Mouse (Mus musculus) CH12.LX (cell line): ENCODE results near the gene Nebl. TPM values are rescaled to one million over a fixed set of nuclear protein-coding genes. Genes with fewer than 3 reads are reported as not detected.

ENCODE experiments used
- DNase-seq: peaks from one replicate; pipeline ENCODE4 v3.0.0-alpha.2; 2013; ENCODE audit errors: extremely low read depth
- H3K27ac ChIP-seq: 2 replicates; pipeline ENCODE4 v1.5.1; 2012; ENCODE audit warnings: low read depth, mild to moderate bottlenecking, control low read depth, moderate library complexity; ENCODE audit not compliant: insufficient read depth
- H3K27me3 ChIP-seq: replicated peaks from 2 replicates; pipeline ENCODE3; 2012; ENCODE audit warnings: inconsistent platforms
- H3K36me3 ChIP-seq, 2 experiments: replicated peaks in 1 of 2; 2 replicates each; pipeline versions ENCODE3 to v1.6.1; 2012; ENCODE audit warnings: inconsistent platforms in 1 of 2, low read length in 1 of 2, mild to moderate bottlenecking in 1 of 2, mixed read lengths in 1 of 2, moderate library complexity in 1 of 2; ENCODE audit not compliant: control insufficient read depth in 1 of 2, insufficient read depth in 1 of 2
- H3K4me1 ChIP-seq, 2 experiments: 2 replicates each; pipeline ENCODE4 v1.6.1; 2012; ENCODE audit warnings: inconsistent platforms in 1 of 2, moderate library complexity in 1 of 2; ENCODE audit not compliant: insufficient read depth in 2 of 2, control insufficient read depth in 1 of 2
- H3K4me2 ChIP-seq: 2 replicates; pipeline ENCODE4 v1.6.1; 2012; ENCODE audit warnings: low read depth, mild to moderate bottlenecking, control low read depth; ENCODE audit not compliant: poor library complexity, insufficient read depth, severe bottlenecking
- H3K4me3 ChIP-seq, 3 experiments: fragments of 150-350 bp in 1 of 3; sonication (generic) in 1 of 3; replicated peaks in 1 of 3; 2 replicates each; pipeline versions ENCODE3 to v1.5.1; 2011 to 2012; ENCODE audit warnings: low read depth in 2 of 3, low read length in 2 of 3, mild to moderate bottlenecking in 2 of 3, moderate library complexity in 2 of 3, control low read depth in 1 of 3, improper control_type of control experiment in 1 of 3, inconsistent platforms in 1 of 3, mixed read lengths in 1 of 3; ENCODE audit not compliant: poor library complexity in 1 of 3
- H3K79me2 ChIP-seq: replicated peaks from 2 replicates; pipeline ENCODE4 v1.6.1; 2012; ENCODE audit warnings: mild to moderate bottlenecking, moderate library complexity; ENCODE audit not compliant: control insufficient read depth, poor library complexity, insufficient read depth, severe bottlenecking; ENCODE audit errors: extremely low read depth
- H3K9ac ChIP-seq: 2 replicates; pipeline ENCODE4 v1.6.1; 2012; ENCODE audit warnings: low read depth, mild to moderate bottlenecking, control low read depth, moderate library complexity; ENCODE audit not compliant: insufficient read depth
- H3K9me3 ChIP-seq: replicated peaks from 2 replicates; pipeline ENCODE3; 2012; ENCODE audit warnings: low read length, inconsistent platforms, mixed read lengths
- BHLHE40 ChIP-seq: IDR thresholded peaks from 2 replicates; pipeline ENCODE4 v1.6.1; 2011; ENCODE audit warnings: mild to moderate bottlenecking, low read depth, low read length, improper control_type of control experiment
- CTCF ChIP-seq, 2 experiments: IDR thresholded peaks in 1 of 2; conservative IDR thresholded peaks in 1 of 2; 2 replicates each; pipeline ENCODE4 v1.5.1; 2011 to 2012; ENCODE audit warnings: low read depth in 2 of 2, low read length in 2 of 2, improper control_type of control experiment in 1 of 2, inconsistent platforms in 1 of 2, mild to moderate bottlenecking in 1 of 2, moderate library complexity in 1 of 2
- EP300 ChIP-seq: IDR thresholded peaks from 2 replicates; pipeline ENCODE4 v1.6.1; 2011; ENCODE audit warnings: low read length, improper control_type of control experiment
- ETS1 ChIP-seq: conservative IDR thresholded peaks from 2 replicates; pipeline ENCODE4 v1.6.1; 2012; ENCODE audit warnings: low read depth, mild to moderate bottlenecking, inconsistent platforms, low read length, improper control_type of control experiment, moderate library complexity
- HCFC1 ChIP-seq: IDR thresholded peaks from 2 replicates; pipeline ENCODE4 v1.6.1; 2012; ENCODE audit warnings: low read depth, mild to moderate bottlenecking, inconsistent platforms, low read length, improper control_type of control experiment
- IRF4 ChIP-seq: IDR thresholded peaks from 2 replicates; pipeline ENCODE4 v1.6.1; 2014; ENCODE audit warnings: low read depth, mild to moderate bottlenecking, inconsistent platforms, low read length, improper control_type of control experiment
- KAT2A ChIP-seq: IDR thresholded peaks from 2 replicates; pipeline ENCODE4 v1.6.1; 2012; ENCODE audit warnings: low read length, improper control_type of control experiment, inconsistent platforms; ENCODE audit not compliant: insufficient replicate concordance
- MAFK ChIP-seq: IDR thresholded peaks from 2 replicates; pipeline ENCODE4 v1.6.1; 2011; ENCODE audit warnings: low read length, improper control_type of control experiment; ENCODE audit not compliant: insufficient replicate concordance
- MAZ ChIP-seq: IDR thresholded peaks from 2 replicates; pipeline ENCODE4 v1.6.1; 2012; ENCODE audit warnings: low read depth, mild to moderate bottlenecking, inconsistent platforms, low read length, improper control_type of control experiment, moderate library complexity
- MEF2A ChIP-seq: IDR thresholded peaks from 2 replicates; pipeline ENCODE4 v1.6.1; 2014; ENCODE audit warnings: low read depth, mild to moderate bottlenecking, inconsistent platforms, low read length, improper control_type of control experiment, borderline replicate concordance
- MYC ChIP-seq: IDR thresholded peaks from 2 replicates; pipeline ENCODE4 v1.6.1; 2011; ENCODE audit warnings: low read depth, mild to moderate bottlenecking, improper control_type of control experiment, low read length
- NRF1 ChIP-seq: IDR thresholded peaks from 2 replicates; pipeline ENCODE4 v1.6.1; 2014; ENCODE audit warnings: low read depth, mild to moderate bottlenecking, inconsistent platforms, low read length, improper control_type of control experiment, moderate library complexity
- PAX5 ChIP-seq: IDR thresholded peaks from 2 replicates; pipeline ENCODE4 v1.6.1; 2012; ENCODE audit warnings: low read length, inconsistent platforms, mixed read lengths
- POLR2AphosphoS2 ChIP-seq: IDR thresholded peaks from 2 replicates; pipeline ENCODE4 v1.6.1; 2011; ENCODE audit warnings: low read depth, low read length, improper control_type of control experiment
- RCOR1 ChIP-seq: conservative IDR thresholded peaks from 2 replicates; pipeline ENCODE4 v1.6.1; 2012; ENCODE audit warnings: low read depth, mild to moderate bottlenecking, inconsistent platforms, low read length, improper control_type of control experiment
- SIN3A ChIP-seq: IDR thresholded peaks from 2 replicates; pipeline ENCODE4 v1.6.1; 2012; ENCODE audit warnings: low read length, improper control_type of control experiment, inconsistent platforms
- SMC3 ChIP-seq: IDR thresholded peaks from 2 replicates; pipeline ENCODE4 v1.6.1; 2011; ENCODE audit warnings: low read depth, low read length, improper control_type of control experiment
- TBP ChIP-seq: conservative IDR thresholded peaks from 2 replicates; pipeline ENCODE4 v1.6.1; 2011; ENCODE audit warnings: low read depth, low read length, improper control_type of control experiment
- TCF12 ChIP-seq: IDR thresholded peaks from 2 replicates; pipeline ENCODE4 v1.6.1; 2014; ENCODE audit warnings: low read depth, mild to moderate bottlenecking, inconsistent platforms, low read length, improper control_type of control experiment
- UBTF ChIP-seq: IDR thresholded peaks from 2 replicates; pipeline ENCODE4 v1.6.1; 2012; ENCODE audit warnings: low read depth, mild to moderate bottlenecking, inconsistent platforms, low read length, improper control_type of control experiment, moderate library complexity
- USF1 ChIP-seq: IDR thresholded peaks from 2 replicates; pipeline ENCODE4 v1.6.1; 2014; ENCODE audit warnings: low read depth, mild to moderate bottlenecking, inconsistent platforms, low read length, improper control_type of control experiment
- ZKSCAN1 ChIP-seq: IDR thresholded peaks from 2 replicates; pipeline ENCODE4 v1.6.1; 2012; ENCODE audit warnings: low read depth, inconsistent platforms, low read length, improper control_type of control experiment, borderline replicate concordance
- ZMIZ1 ChIP-seq: IDR thresholded peaks from 2 replicates; pipeline ENCODE4 v1.6.1; 2012; ENCODE audit warnings: low read depth, mild to moderate bottlenecking, inconsistent platforms, low read length, improper control_type of control experiment
- ZNF384 ChIP-seq: IDR thresholded peaks from 2 replicates; pipeline ENCODE4 v1.6.1; 2012; ENCODE audit warnings: low read depth, low read length, improper control_type of control experiment, inconsistent platforms
- dilution Hi-C: fragments of 300-500 bp; cut with MboI; formaldehyde crosslinking; loops from 2 replicates; pipeline ENCODE4 v1.14.3; 2020; ENCODE audit warnings: low sequenced_read_pairs; ENCODE audit not compliant: extremely low pct_unique_long_range_greater_than_20kb, extremely low pct_ligation_motif_present
- in situ Hi-C: fragments of 300-500 bp; cut with MboI; formaldehyde crosslinking; loops from 3 replicates; pipeline ENCODE4 v1.14.3; 2019; ENCODE audit warnings: low sequenced_read_pairs, low pct_ligation_motif_present, low pct_unique_long_range_greater_than_20kb, mixed read lengths
- polyA plus RNA-seq: library from polyadenylated mRNA; unstranded; fragments of >175 nt; gene quantifications from 2 replicates; pipeline ENCODE4 v1.2.1, GENCODE M21; 2012; ENCODE audit warnings: low read depth; ENCODE audit not compliant: insufficient read length
- total RNA-seq, 2 experiments: library from RNA; depleted of rRNA; stranded (reverse); fragments of 300-350 nt in 1 of 2; fragments of >200 nt in 1 of 2; gene quantifications; 2 replicates each; pipeline ENCODE4 v1.2.3; 2012 to 2014

Nebl gene
- total and polyA plus RNA-seq, 3 experiments, result 12.6 to 113 (median 46.4) TPM

DNA sequence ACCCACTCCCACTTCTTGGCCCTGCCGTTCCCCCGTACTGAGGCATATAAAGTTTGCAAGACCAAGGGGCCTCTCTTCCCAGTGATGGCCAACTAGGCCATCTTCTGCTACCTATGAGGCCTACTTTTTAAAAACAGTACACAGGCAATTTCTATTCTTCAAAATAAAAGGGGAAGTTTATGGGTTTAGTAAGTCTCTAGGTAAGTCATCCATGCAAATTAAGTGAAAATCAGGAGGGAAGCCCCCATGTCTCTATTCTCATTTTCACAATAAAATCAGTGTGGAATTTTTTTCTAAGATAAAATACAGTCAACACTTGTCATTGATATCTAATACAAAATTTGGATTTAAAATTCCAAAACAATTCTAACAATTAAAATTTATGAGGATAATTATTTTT is 341.4 kb downstream of the Nebl start:
- dilution Hi-C loops, result no loop called here
- Histone ChIP-seq H3K36me3 (peaks cover 0 to 28% of the 10 kb centered on the region in 2 experiments), H3K27me3 (no peaks in the 10 kb centered on the region), H3K79me2 (no peaks in the 10 kb centered on the region), H3K9me3 (peaks cover 5% of the 10 kb centered on the region), H3K4me2 (peak overlapping the region; percentile 51), H3K4me1 (peaks cover 8 to 58% of the 10 kb centered on the region in 2 experiments; a peak in 3 of 4 replicates), H3K27ac (no peak overlapping the region), H3K4me3 (peak overlapping the region in 1 of 3 experiments; percentile 50), H3K9ac (no peak overlapping the region; the same call in 1 of the 2 replicates)
- peak; percentile 65 for DNase-seq
- in situ Hi-C loops, result loop anchor here (25.0 kb wide), 1 partner anchor 178 kb away; no protein-coding TSS in a partner anchor
- TF ChIP-seq MAFK (no peak), SIN3A (peak; percentile 29; the same call in 1 of the 2 replicates), ZNF384 (peak; percentile 71), MEF2A (peak; percentile 62; the same call in 1 of the 2 replicates), ETS1 (peak; percentile 77), BHLHE40 (peak; percentile 51; the same call in 1 of the 2 replicates), CTCF (conservative IDR thresholded peaks at IDR 0.05 in 1 of 2, IDR thresholded peaks at IDR 0.05 in 1 of 2; ENCODE audit: low read depth in 2 of 2, low read length in 2 of 2) (no peak), EP300 (peak; percentile 67), HCFC1 (peak; percentile 35; the same call in 1 of the 2 replicates), KAT2A (no peak), TBP (no peak), TCF12 (0 out of 2 replicates have a peak, but pooled peaks have one; percentile 43), UBTF (no peak), RCOR1 (0 out of 2 replicates have a peak, but pooled peaks have one; percentile 29), NRF1 (no peak), IRF4 (peak; percentile 58), USF1 (no peak)

GRCm38 (mm10) chr2:17389379-17389778 is 341.9 kb downstream of the Nebl start:
- no peak overlapping the region for H3K9ac ChIP-seq
- H3K27me3 ChIP-seq, result no peaks in the 10 kb centered on the region
- peaks cover 0 to 28% of the 10 kb centered on the region in 2 experiments for H3K36me3 ChIP-seq
- peak overlapping the region in 1 of 3 experiments; percentile 41 for H3K4me3 ChIP-seq
- peaks cover 5% of the 10 kb centered on the region for H3K9me3 ChIP-seq
- in situ Hi-C loops (loop anchor here (25.0 kb wide), 1 partner anchor 177 kb away; no protein-coding TSS in a partner anchor), dilution Hi-C loops (no loop called here)
- H3K27ac ChIP-seq, result peak overlapping the region; percentile 38; the same call in 1 of the 2 replicates
- DNase-seq, result peak; percentile 27
- H3K4me1 ChIP-seq, result peaks cover 6 to 53% of the 10 kb centered on the region in 2 experiments; a peak in 3 of 4 replicates
- TF ChIP-seq MEF2A (no peak), SMC3 (no peak), TCF12 (no peak), EP300 (no peak), USF1 (no peak), ZKSCAN1 (no peak), MAZ (no peak), MYC (no peak), PAX5 (no peak), POLR2AphosphoS2 (no peak), SIN3A (no peak), CTCF (conservative IDR thresholded peaks at IDR 0.05 in 1 of 2, IDR thresholded peaks at IDR 0.05 in 1 of 2; ENCODE audit: low read depth in 2 of 2, low read length in 2 of 2) (no peak), ZMIZ1 (no peak)
- TF ChIP-seq, all 38 proteins: peak for 0
- Histone ChIP-seq H3K79me2 (no peaks in the 10 kb centered on the region), H3K4me2 (peak overlapping the region; percentile 51)
